Mouse (Mus musculus): ENCODE results near the gene Cnga4. TPM values are rescaled to one million over a fixed set of nuclear protein-coding genes. Genes with fewer than 3 reads are reported as not detected.
A peak's percentile ranks its signal among the peaks of the same experiment; 100 is the strongest.
"Not testable (repeated sequence)": the region's sequence is repeated elsewhere in the genome, so short reads cannot be mapped to it uniquely, and the experiment has no call there.

The Cnga4 gene
- 1 to 10 TPM; 1.0 to 1.3 TPM for total RNA-seq (2021)

- intact Hi-C loops (cut with DNase I): loop anchor here (10.0 kb wide), 1 partner anchor 231 kb away; the partner anchor contains the start of gene Trim3
- DNase-seq (ENCODE audit: low spot score in 2 of 2): no peak
Measured at GRCm38 (mm10) chr7:105404268-105404667, at the start of gene Cnga4. Gene Cnga4 (plus strand): TSS chr7:105404568.

- intact Hi-C loops (cut with DNase I); DNase-seq (ENCODE audit: low spot score in 2 of 2): not testable (repeated sequence)
Measured at GRCm38 (mm10) chr7:105356064-105356463, 48.3 kb upstream of the Cnga4 start.

- intact Hi-C loops (cut with DNase I); DNase-seq (ENCODE audit: low spot score in 2 of 2): not testable (repeated sequence)
Measured at GRCm38 (mm10) chr7:105356487-105356886, 47.9 kb upstream of the Cnga4 start.

- no peak for DNase-seq (ENCODE audit: low spot score in 2 of 2)
- intact Hi-C loops (cut with DNase I): no loop called here
Measured at GRCm38 (mm10) chr7:105361713-105362112, 42.7 kb upstream of the Cnga4 start.

- intact Hi-C loops (cut with DNase I): no loop called here
- DNase-seq (ENCODE audit: low spot score in 2 of 2): no peak
Measured at GRCm38 (mm10) chr7:105367268-105367667, 37.1 kb upstream of the Cnga4 start.

GRCm38 (mm10) chr7:105367930-105368329 lies 36.4 kb upstream of the Cnga4 start, which contains the start of gene Olfr692:
Gene Olfr692 (plus strand): TSS chr7:105368230.
- intact Hi-C loops (cut with DNase I): no loop called here
- no peak for DNase-seq (ENCODE audit: low spot score in 2 of 2)

GRCm38 (mm10) chr7:105368521-105368920 lies 35.8 kb upstream of the Cnga4 start:
- intact Hi-C loops (cut with DNase I): no loop called here
- DNase-seq (ENCODE audit: low spot score in 2 of 2): no peak

- DNase-seq (ENCODE audit: low spot score in 2 of 2): no peak
- intact Hi-C loops (cut with DNase I): no loop called here
Measured at GRCm38 (mm10) chr7:105372912-105373311, 31.5 kb upstream of the Cnga4 start.

GRCm38 (mm10) chr7:105373509-105373908 lies 30.9 kb upstream of the Cnga4 start:
- DNase-seq (ENCODE audit: low spot score in 2 of 2): no peak
- intact Hi-C loops (cut with DNase I): no loop called here

GRCm38 (mm10) chr7:105373976-105374375 lies 30.4 kb upstream of the Cnga4 start:
- intact Hi-C loops (cut with DNase I): no loop called here
- no peak for DNase-seq (ENCODE audit: low spot score in 2 of 2)

GRCm38 (mm10) chr7:105374866-105375265 lies 29.5 kb upstream of the Cnga4 start, which contains the start of gene Gm5901:
Gene Gm5901 (plus strand): TSS chr7:105375038.
- intact Hi-C loops (cut with DNase I): no loop called here

GRCm38 (mm10) chr7:105380329-105380728 lies 24.0 kb upstream of the Cnga4 start:
- no peak for DNase-seq (ENCODE audit: low spot score in 2 of 2)
- intact Hi-C loops (cut with DNase I): no loop called here

More at GRCm38 (mm10) chr7:105374866-105375265, 29.5 kb upstream of the Cnga4 start, which contains the start of gene Gm5901:
- DNase-seq (ENCODE audit: low spot score in 2 of 2): no peak

GRCm38 (mm10) chr7:105387696-105388095 lies 16.7 kb upstream of the Cnga4 start:
- intact Hi-C loops (cut with DNase I): no loop called here
- no peak for DNase-seq (ENCODE audit: low spot score in 2 of 2)

GRCm38 (mm10) chr7:105390236-105390635 lies 14.1 kb upstream of the Cnga4 start:
- intact Hi-C loops (cut with DNase I): no loop called here

GRCm38 (mm10) chr7:105394606-105395005 lies 9.8 kb upstream of the Cnga4 start:
- intact Hi-C loops (cut with DNase I): no loop called here
- no peak for DNase-seq (ENCODE audit: low spot score in 2 of 2)

More at GRCm38 (mm10) chr7:105390236-105390635, 14.1 kb upstream of the Cnga4 start:
- no peak for DNase-seq (ENCODE audit: low spot score in 2 of 2)

- no peak for DNase-seq (ENCODE audit: low spot score in 2 of 2)
- intact Hi-C loops (cut with DNase I): no loop called here
Measured at GRCm38 (mm10) chr7:105395131-105395820, 9.1 kb upstream of the Cnga4 start.

GRCm38 (mm10) chr7:105396126-105396525 lies 8.2 kb upstream of the Cnga4 start:
- intact Hi-C loops (cut with DNase I): no loop called here
- no peak for DNase-seq (ENCODE audit: low spot score in 2 of 2)

GRCm38 (mm10) chr7:105399058-105399934 lies 5.1 kb upstream of the Cnga4 start:
- intact Hi-C loops (cut with DNase I): no loop called here
- no peak for DNase-seq (ENCODE audit: low spot score in 2 of 2)

- intact Hi-C loops (cut with DNase I): loop anchor here (10.0 kb wide), 1 partner anchor 235 kb away; the partner anchor contains the start of gene Trim3
- peak; percentile 99 for DNase-seq (ENCODE audit: low spot score in 2 of 2)
Measured at GRCm38 (mm10) chr7:105399935-105400624, 4.3 kb upstream of the Cnga4 start, which contains the start of gene Fam160a2. Gene Fam160a2 (minus strand): TSS chr7:105400054.

GRCm38 (mm10) chr7:105406322-105406721 lies 2.0 kb downstream of the Cnga4 start:
- intact Hi-C loops (cut with DNase I): loop anchor here (10.0 kb wide), 1 partner anchor 228 kb away; the partner anchor contains the start of gene Trim3
- DNase-seq (ENCODE audit: low spot score in 2 of 2): no peak

All from left cerebral cortex, postnatal 36 days (tissue).